Mouse (Mus musculus) embryonic fibroblast, embryonic 13.5 days (primary cell): Measurements from ENCODE around the gene Pram1.

Experiments used
- CTCF ChIP-seq: IDR thresholded peaks from 2 replicates; pipeline ENCODE4 v1.5.1; 2011; ENCODE audit warnings: mild to moderate bottlenecking, control low read depth, low read length, moderate library complexity, borderline replicate concordance; ENCODE audit not compliant: insufficient read depth
- POLR2A ChIP-seq: IDR thresholded peaks from 2 replicates; pipeline ENCODE4 v1.6.1; 2011; ENCODE audit warnings: low read depth, mild to moderate bottlenecking, control low read depth, low read length, moderate library complexity

DNA sequence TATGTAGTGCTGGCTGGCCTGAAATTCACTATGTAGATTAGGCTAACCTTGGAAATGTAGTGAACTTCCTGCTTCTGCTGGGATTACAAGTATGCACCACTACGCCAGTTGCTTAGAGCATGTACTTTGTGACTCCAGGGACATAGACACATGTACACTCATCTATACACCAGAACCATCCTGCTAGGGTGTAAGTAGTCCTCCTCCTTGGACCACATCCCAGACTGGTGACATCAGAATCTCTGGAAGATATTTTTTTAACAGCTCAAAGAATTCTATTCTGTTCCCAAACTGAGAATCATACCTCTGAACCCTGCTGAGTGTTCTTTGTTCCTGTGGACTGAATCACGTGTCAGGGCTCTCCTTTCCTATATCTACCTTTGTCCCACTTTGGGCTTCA, 818 bp upstream of the Pram1 start:
- no peak for TF ChIP-seq CTCF
- no peak for TF ChIP-seq POLR2A
